Mouse (Mus musculus): ENCODE results near the gene Csta1.

Gene Csta1

DNA sequence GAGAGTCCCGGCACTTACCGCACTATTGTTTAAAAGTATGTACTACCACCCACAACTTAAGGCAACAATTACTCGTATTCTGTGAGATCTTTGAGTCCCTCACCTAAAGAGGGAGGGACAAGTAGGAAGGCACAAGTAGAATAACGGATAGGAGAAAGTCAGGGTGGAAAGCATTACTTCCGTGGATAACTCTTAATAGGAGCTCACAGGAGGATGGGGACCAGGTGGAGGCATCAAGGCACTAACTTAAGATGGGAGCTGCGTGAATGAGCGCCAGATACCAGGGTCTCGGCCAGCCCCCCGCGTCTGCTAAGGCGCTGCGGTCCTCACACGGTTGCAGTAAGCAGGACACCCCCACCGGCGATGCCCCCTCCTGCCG lies 60.0 kb downstream of the Csta1 start:
- DNase-seq (ENCODE audit: low read depth, low spot score) = peak; percentile 57
